ENCODE assay signal across 13 mouse cellular contexts in genomic region chr14:14350263-14351147, GRCm38 (mm10). TPM values are rescaled to one million over a fixed set of nuclear protein-coding genes. Genes with fewer than 3 reads are reported as not detected.
DNase-seq lines count a peak whose midpoint lies in the region; ATAC-seq lines count a peak whose summit lies in the region.
"Had no signal": no experiment of that assay in that cellular context is flagged by ENCODE, and none has a peak within 500 bp of the region (broad histone marks: within the 10 kb centered on the region; RNA-seq: fewer than 3 reads in every experiment).

No protein-coding gene starts in this region.

- H3K9me3 ChIP-seq in heart, embryonic 14.5 days (ENCODE audit: control insufficient read depth, low read length) = peaks cover 88% of the 10 kb centered on the region

- no peak overlapping the region for H3K4me3 ChIP-seq in heart, embryonic 14.5 days (ENCODE audit: control insufficient read depth in 1 of 2, insufficient read depth in 1 of 2, low read depth in 1 of 2, low read length in 2 of 2)
- H3K4me3 ChIP-seq: midbrain, embryonic 10.5 days had no signal

- no peaks in the 10 kb centered on the region for H3K27me3 ChIP-seq in heart, embryonic 14.5 days (ENCODE audit: control insufficient read depth, insufficient read depth, low read length)

- H3K4me1 ChIP-seq in heart, embryonic 14.5 days (ENCODE audit: control insufficient read depth in 2 of 2, insufficient read depth in 2 of 2, low read length in 2 of 2) = no peaks in the 10 kb centered on the region; a peak in 1 of 4 replicates

- H3K27ac ChIP-seq in heart, embryonic 14.5 days (replicated peaks in 1 of 2; ENCODE audit: control insufficient read depth in 1 of 2, insufficient read depth in 1 of 2, low read depth in 2 of 2, low read length in 2 of 2) = no peak overlapping the region
- H3K27ac ChIP-seq: midbrain, embryonic 10.5 days had no signal

- no peaks in the 10 kb centered on the region for H3K36me3 ChIP-seq in heart, embryonic 14.5 days (ENCODE audit: control insufficient read depth, insufficient read depth, low read length)

- H3K4me2 ChIP-seq in heart, embryonic 14.5 days (ENCODE audit: low read length) = no peak overlapping the region

- no peak for DNase-seq in heart, postnatal 4 days
- peak; percentile 14 for DNase-seq in right cerebral cortex, postnatal 14 days
- no peak for DNase-seq in right cerebral cortex, adult 2 months (ENCODE audit: low spot score in 2 of 2)
- DNase-seq in cerebellum, postnatal 10 days = peak; percentile 10 to 28
- DNase-seq in thymus, postnatal 25 days = peak; percentile 10
- no peak for DNase-seq in kidney, adult 11 months

- 0 out of 2 replicates have a peak, but pooled peaks have one; percentile 6 for ATAC-seq in heart, embryonic 14.5 days (ENCODE audit: insufficient number of reproducible peaks, insufficient read depth, low FRiP score, low read depth)
- ATAC-seq in erythroblast, adult 5-6 weeks (replicated peaks; ENCODE audit: low FRiP score, poor library complexity, severe bottlenecking) = no peak
- ATAC-seq: hindbrain, embryonic 16.5 days had no signal

- no peak overlapping the region for H3K9ac ChIP-seq in heart, embryonic 14.5 days (ENCODE audit: low read length)

- 97% methylated on average over 29 of the region's 29 CpGs for WGBS in heart, embryonic 14.5 days

RNA-seq across cellular contexts. Expression of gene Il3ra, which starts 4.4 kb away (rescaled TPM):
- 2.7 and 2.9 TPM in 2 replicates for polyA plus RNA-seq in heart, embryonic 14.5 days (2014; fragmentation: Nextera tagmentation; extraction: Ambion mirVana)
- 1 to 10 TPM; 7.9 to 9.9 TPM for total RNA-seq in heart, postnatal 4 days (2021)
- total RNA-seq in erythroblast, adult 5-6 weeks (2015; ENCODE audit: low replicate concordance) = 1.9 and 4.2 TPM in 2 replicates
- total RNA-seq in erythroblast, adult 5-6 weeks (2017; ENCODE audit: low replicate concordance) = 7.0 and 10.0 TPM in 2 replicates

RNA-seq across cellular contexts. Expression of gene Olfr31, which starts 27.9 kb away (rescaled TPM):
- polyA plus RNA-seq in heart, embryonic 14.5 days (2014; fragmentation: Nextera tagmentation; extraction: Ambion mirVana) = not detected in 2 replicates
- total RNA-seq in heart, postnatal 4 days (2021) = under 1 TPM in 1 of 2 experiments, not detected in 1; 0.07 TPM
- total RNA-seq in erythroblast, adult 5-6 weeks (2015; ENCODE audit: low replicate concordance) = 3.8 TPM in 1 of 2 replicates, not detected in the other
- not detected in 2 replicates for total RNA-seq in erythroblast, adult 5-6 weeks (2017; ENCODE audit: low replicate concordance)
- total RNA-seq: gastrocnemius, postnatal 4 days; liver, adult 2 months had no signal
- polyA plus RNA-seq: hindbrain, embryonic 16.5 days; large intestine, adult 2 months; liver, adult 2 months; midbrain, embryonic 10.5 days had no signal

RNA-seq across cellular contexts. Expression of gene Olfr721-ps1, which starts 50.6 kb away (rescaled TPM):
- polyA plus RNA-seq in heart, embryonic 14.5 days (2014; fragmentation: Nextera tagmentation; extraction: Ambion mirVana) = not detected in 2 replicates
- total RNA-seq in heart, postnatal 4 days (2021) = not detected
- not detected in 2 replicates for total RNA-seq in erythroblast, adult 5-6 weeks (2015; ENCODE audit: low replicate concordance)
- not detected in 2 replicates for total RNA-seq in erythroblast, adult 5-6 weeks (2017; ENCODE audit: low replicate concordance)
- total RNA-seq: gastrocnemius, postnatal 4 days; liver, adult 2 months had no signal
- polyA plus RNA-seq: hindbrain, embryonic 16.5 days; large intestine, adult 2 months; liver, adult 2 months; midbrain, embryonic 10.5 days had no signal

Comparison
In these comparisons a context has a peak if more than half of its experiments do, and no peak if none do; other contexts are left out.
1. DNase-seq: peak in right cerebral cortex, postnatal 14 days (single experiment), cerebellum, postnatal 10 days (2 of 2) and thymus, postnatal 25 days (single experiment); none in heart, postnatal 4 days (single experiment), right cerebral cortex, adult 2 months (0 of 2) and kidney, adult 11 months (single experiment).